Mouse (Mus musculus) cerebellum, adult 2 months (tissue): ENCODE measurements around the gene 5031439G07Rik.

Source experiments
- CTCF ChIP-seq: fragments of 200-500 bp; IDR thresholded peaks from 2 replicates; pipeline ENCODE4 v1.5.1; 2011; ENCODE audit warnings: low read depth, mild to moderate bottlenecking, control low read depth, low read length, moderate library complexity, borderline replicate concordance; ENCODE audit not compliant: insufficient read depth
- POLR2A ChIP-seq: fragments of 200-500 bp; IDR thresholded peaks from 2 replicates; pipeline ENCODE4 v1.6.1; 2011; ENCODE audit warnings: low read length, control low read depth, borderline replicate concordance; ENCODE audit not compliant: insufficient read depth

DNA sequence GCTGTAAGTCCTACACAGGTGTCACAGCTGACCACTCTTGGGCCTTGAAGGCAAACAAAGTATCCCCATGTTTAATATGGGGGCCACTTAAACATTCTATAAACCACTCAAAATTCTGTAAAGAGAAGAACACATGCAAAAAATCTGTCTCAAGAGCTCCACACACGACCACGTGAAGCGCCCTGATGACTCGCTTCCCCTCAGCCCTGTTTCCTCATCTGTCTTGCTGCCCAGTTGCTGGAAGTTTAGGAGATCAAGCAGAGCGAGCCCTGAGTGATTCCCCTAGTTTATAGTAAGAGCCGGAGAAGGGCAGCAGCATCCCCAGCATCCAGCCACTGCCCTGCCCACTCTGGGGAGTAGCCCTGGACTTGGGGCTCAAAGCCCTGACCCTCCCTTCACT, 28.5 kb downstream of the 5031439G07Rik start:
- TF ChIP-seq CTCF = no peak
- TF ChIP-seq POLR2A = no peak
